Mouse (Mus musculus) limb, embryonic 14.5 days (tissue): ENCODE measurements at regions not wholly inside any gene's neighbourhood (a gene's known extent, or its start where the extent isn't known, plus 50 kb on each side); places are given as distances from the start of the nearest gene placed in this dataset.

Source experiments
- ATAC-seq: fragments of 200-750 bp; cut with Nextera tagmentation; 2 replicates; pipeline ENCODE4 v1.8.0; 2017; ENCODE audit warnings: low read depth, moderate number of reproducible peaks, moderate TSS enrichment; ENCODE audit not compliant: low FRiP score
- DNase-seq: peaks from one replicate; pipeline ENCODE4 v3.0.0-alpha.2; 2015; ENCODE audit warnings: low spot score
- H3K27ac ChIP-seq: fragments of 300-500 bp; sonication (generic); replicated peaks from 2 replicates; pipeline ENCODE4 v1.5.1; 2014; ENCODE audit warnings: low read depth, mild to moderate bottlenecking, low read length, moderate library complexity, mixed read lengths
- H3K27me3 ChIP-seq: fragments of 300-500 bp; sonication (generic); 2 replicates; pipeline ENCODE4 v1.6.1; 2014; ENCODE audit warnings: low read length, mixed read lengths; ENCODE audit not compliant: control insufficient read depth, insufficient read depth
- H3K36me3 ChIP-seq: fragments of 300-500 bp; sonication (generic); 2 replicates; pipeline ENCODE4 v1.6.1; 2014; ENCODE audit warnings: mild to moderate bottlenecking, low read length, moderate library complexity, mixed read lengths; ENCODE audit not compliant: control insufficient read depth, insufficient read depth
- H3K4me1 ChIP-seq: fragments of 300-500 bp; sonication (generic); 2 replicates; pipeline ENCODE4 v1.6.1; 2014; ENCODE audit warnings: antibody characterized with exemption, low read length, mixed read lengths; ENCODE audit not compliant: control insufficient read depth, insufficient read depth
- H3K4me2 ChIP-seq: fragments of 300-500 bp; sonication (generic); replicated peaks from 2 replicates; pipeline ENCODE4 v1.6.1; 2014; ENCODE audit warnings: low read depth, mild to moderate bottlenecking, low read length, moderate library complexity; ENCODE audit not compliant: severe bottlenecking
- H3K4me3 ChIP-seq: fragments of 300-500 bp; sonication (generic); replicated peaks from 2 replicates; pipeline ENCODE4 v1.5.1; 2014; ENCODE audit warnings: low read length
- H3K9ac ChIP-seq: fragments of 300-500 bp; sonication (generic); 2 replicates; pipeline ENCODE4 v1.6.1; 2014; ENCODE audit warnings: mild to moderate bottlenecking, low read depth, low read length, moderate library complexity; ENCODE audit not compliant: severe bottlenecking
- H3K9me3 ChIP-seq: fragments of 300-500 bp; sonication (generic); 2 replicates; pipeline ENCODE4 v1.6.1; 2016; ENCODE audit warnings: low read length; ENCODE audit not compliant: control insufficient read depth
- POLR2A ChIP-seq: fragments of 200-500 bp; IDR thresholded peaks from 2 replicates; pipeline ENCODE4 v1.8.0; 2012; ENCODE audit warnings: inconsistent platforms, mild to moderate bottlenecking, moderate library complexity, borderline replicate concordance; ENCODE audit not compliant: insufficient read depth, insufficient read length; ENCODE audit errors: extremely low read depth
- WGBS: fragments of 180-500 bp; shearing (Covaris S2); extraction: QIAGEN DNeasy Blood & Tissue Kit; methylation state at CpG from one replicate; pipeline ENCODE4 v1.1.7; 2014; 5-methylcytosine and 5-hydroxymethylcytosine counted together

DNA sequence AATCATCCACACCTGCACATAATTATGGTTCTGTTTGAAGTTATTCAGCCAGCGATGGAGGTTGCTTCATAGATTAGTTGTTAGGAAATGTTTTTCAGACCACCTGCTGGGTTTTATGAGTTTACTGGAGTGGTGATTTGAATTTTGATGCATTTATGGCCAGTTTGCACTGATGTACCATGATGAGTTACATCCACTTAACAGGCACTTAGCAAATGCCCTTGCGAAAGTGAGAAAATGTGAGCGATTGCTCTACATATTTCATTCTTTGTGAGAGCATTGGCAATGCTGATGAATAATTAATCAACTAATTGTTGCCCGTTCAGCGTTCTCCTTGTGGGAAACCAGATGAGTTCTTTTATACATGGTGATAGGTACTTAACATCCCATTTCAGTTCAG, 164.7 kb downstream of the 1700017N19Rik start:
- no peak for ATAC-seq
- no peaks in the 10 kb centered on the region for H3K36me3 ChIP-seq
- H3K9ac ChIP-seq: no peak overlapping the region
- H3K4me3 ChIP-seq: no peak overlapping the region
- no peak for DNase-seq
- H3K9me3 ChIP-seq: no peaks in the 10 kb centered on the region
- no peaks in the 10 kb centered on the region for H3K27me3 ChIP-seq
- no peak overlapping the region for H3K27ac ChIP-seq
- H3K4me2 ChIP-seq: no peak overlapping the region
- WGBS: 27% methylated on average over 5 of the region's 5 CpGs
- H3K4me1 ChIP-seq: 0 out of 2 replicates have a peak, but pooled peaks cover 5% of the 10 kb centered on the region
- no peak for TF ChIP-seq POLR2A

DNA sequence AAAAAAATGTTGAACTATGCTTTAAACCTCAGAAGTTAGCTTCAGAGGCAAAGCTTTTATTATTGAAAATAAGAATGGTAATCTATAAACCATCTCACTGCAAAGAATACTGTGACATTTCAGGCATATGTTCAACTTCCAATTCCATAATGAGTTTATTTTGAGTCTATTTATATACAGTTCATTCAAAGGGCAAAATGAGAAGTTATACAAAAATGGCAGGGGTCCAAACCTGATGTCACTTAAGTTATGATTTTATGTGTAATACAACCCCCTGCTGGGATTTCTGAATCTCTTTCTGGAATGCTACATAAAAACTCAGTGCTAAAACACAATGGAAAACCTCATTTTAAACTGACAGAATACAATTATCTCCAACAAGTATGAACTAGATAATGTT, 184.0 kb downstream of the 1700017N19Rik start:
- H3K27ac ChIP-seq: no peak overlapping the region
- ATAC-seq: no peak

DNA sequence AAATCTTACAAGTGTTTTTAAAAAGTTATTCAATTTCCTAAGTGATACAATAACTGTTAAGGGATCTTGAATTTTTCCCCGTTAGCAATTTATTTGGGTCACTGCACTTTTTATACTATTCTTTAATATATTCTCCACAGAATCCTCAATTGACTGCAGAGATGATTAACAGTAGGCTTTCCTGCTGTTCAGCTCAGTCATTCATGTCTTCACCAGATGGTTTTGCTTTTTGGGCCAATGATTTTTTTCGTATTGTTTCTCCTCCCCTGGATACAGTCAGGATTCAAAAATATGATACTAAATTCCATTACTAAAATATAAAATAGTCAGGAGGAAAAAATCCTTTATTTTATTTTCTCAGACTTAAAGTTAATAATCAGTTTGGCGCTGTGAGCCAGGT, 201.9 kb downstream of the 1700017N19Rik start:
- WGBS: 16% methylated on average over 3 of the region's 3 CpGs
- Histone ChIP-seq H3K4me2 (no peak overlapping the region), H3K27ac (no peak overlapping the region), H3K9ac (no peak overlapping the region), H3K36me3 (no peaks in the 10 kb centered on the region), H3K4me3 (no peak overlapping the region), H3K9me3 (no peaks in the 10 kb centered on the region), H3K4me1 (no peaks in the 10 kb centered on the region), H3K27me3 (no peaks in the 10 kb centered on the region)
- DNase-seq: no peak
- no peak for TF ChIP-seq POLR2A
- peak; percentile 30; the same call in 1 of the 2 replicates for ATAC-seq

More for the DNA sequence above, 184.0 kb downstream of the 1700017N19Rik start:
- Histone ChIP-seq H3K9me3 (no peaks in the 10 kb centered on the region), H3K4me3 (no peak overlapping the region), H3K4me2 (no peak overlapping the region), H3K9ac (no peak overlapping the region), H3K4me1 (no peaks in the 10 kb centered on the region), H3K36me3 (no peaks in the 10 kb centered on the region), H3K27me3 (no peaks in the 10 kb centered on the region)
- peak; percentile 72 for DNase-seq
- no peak for TF ChIP-seq POLR2A

DNA sequence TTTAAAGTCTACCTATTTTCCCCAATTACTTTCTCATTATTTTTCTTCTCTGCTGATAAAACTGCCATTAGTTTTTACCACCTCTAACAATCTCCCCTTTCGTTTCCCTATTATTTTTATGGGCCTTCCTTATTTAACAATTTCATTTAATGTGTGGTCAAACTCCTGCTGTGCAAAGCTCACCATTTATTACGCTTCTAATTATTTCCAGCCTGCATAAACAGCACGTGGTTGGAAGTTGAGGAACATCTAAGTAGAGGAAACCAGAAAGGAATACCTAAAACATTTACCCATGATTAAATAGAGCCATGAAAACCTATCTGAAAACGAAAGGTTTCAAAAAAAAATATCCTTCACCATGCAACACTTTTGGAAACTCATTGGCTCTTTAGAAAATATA, 202.3 kb downstream of the 1700017N19Rik start:
- H3K27me3 ChIP-seq: no peaks in the 10 kb centered on the region
- H3K36me3 ChIP-seq: no peaks in the 10 kb centered on the region
- no peak overlapping the region for H3K27ac ChIP-seq
- WGBS: 13% methylated on average over 4 of the region's 4 CpGs
- ATAC-seq (0 out of 2 replicates have a peak, but pooled peaks have one; percentile 30), DNase-seq (peak; percentile 28)
- H3K4me2 ChIP-seq: no peak overlapping the region
- H3K9ac ChIP-seq: no peak overlapping the region
- no peaks in the 10 kb centered on the region for H3K9me3 ChIP-seq
- no peak overlapping the region for H3K4me3 ChIP-seq
- no peak for TF ChIP-seq POLR2A
- H3K4me1 ChIP-seq: no peaks in the 10 kb centered on the region

DNA sequence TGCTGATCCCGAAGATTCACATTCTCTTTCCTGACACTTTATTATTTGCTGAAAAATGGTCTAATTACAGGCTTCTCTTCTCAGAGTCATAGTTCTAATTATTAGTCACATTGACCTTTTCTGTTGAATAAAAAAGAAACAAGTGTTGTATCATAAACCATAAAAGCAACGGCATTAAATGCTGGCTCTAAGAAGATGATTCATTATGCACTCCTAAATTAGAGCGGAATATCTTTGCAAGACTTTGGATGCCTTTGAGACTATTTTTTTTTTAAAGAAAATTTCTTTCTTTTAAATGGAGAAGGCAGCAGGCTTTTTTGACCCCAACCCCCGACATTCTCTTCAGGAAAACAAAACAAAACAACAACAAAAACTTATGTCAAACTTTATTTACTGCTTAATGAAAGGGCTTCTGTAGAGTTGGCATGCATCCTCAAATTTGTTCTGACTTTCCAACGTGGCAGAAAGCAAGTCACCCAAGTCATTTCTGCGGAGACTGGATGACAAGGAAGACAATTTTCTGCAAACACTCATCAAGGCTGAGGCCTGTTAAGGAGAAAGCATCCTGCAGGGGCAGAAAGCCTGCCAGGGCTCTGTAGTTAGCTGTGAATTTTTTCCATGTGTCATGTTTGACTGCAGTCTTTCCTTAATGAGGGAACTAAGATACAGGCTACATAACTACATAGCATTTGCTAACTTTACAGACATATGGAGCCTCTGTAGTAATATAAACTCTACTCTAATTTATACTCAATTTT, 205.1 kb downstream of the 1700017N19Rik start:
- Histone ChIP-seq H3K9me3 (no peaks in the 10 kb centered on the region), H3K4me3 (no peak overlapping the region), H3K4me2 (no peak overlapping the region), H3K27ac (no peak overlapping the region), H3K4me1 (no peaks in the 10 kb centered on the region), H3K36me3 (no peaks in the 10 kb centered on the region), H3K9ac (no peak overlapping the region), H3K27me3 (no peaks in the 10 kb centered on the region)
- ATAC-seq (no peak), DNase-seq (no peak)
- WGBS: 53% methylated on average over 6 of the region's 6 CpGs
- no peak for TF ChIP-seq POLR2A
